ENCODE assay signal across 12 mouse cellular contexts in the genomic region with DNA sequence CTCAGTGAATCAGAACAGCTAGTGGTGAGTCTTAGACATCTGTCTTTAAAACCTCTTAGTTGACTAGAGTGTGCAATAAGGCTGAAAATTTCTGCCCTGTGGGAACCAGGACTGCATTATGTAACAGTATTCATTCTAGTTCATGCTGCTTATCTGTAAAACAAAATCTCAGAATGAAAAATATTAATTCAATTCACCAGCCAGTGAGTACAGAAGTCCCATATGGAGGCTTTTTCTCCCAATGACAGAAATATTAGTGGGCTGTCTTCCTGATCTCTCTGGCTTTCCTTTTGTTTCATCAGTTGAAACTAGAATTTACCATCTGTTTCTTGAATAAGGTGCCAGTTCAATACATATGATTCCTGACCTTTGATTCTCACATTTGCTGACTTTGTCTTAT.
A peak's percentile ranks its signal among the peaks of the same experiment; 100 is the strongest.
DNase-seq lines count a peak whose midpoint lies in the region.
"Had no signal": no experiment of that assay in that cellular context is flagged by ENCODE, and none has a peak within 500 bp of the region (broad histone marks: within the 10 kb centered on the region; RNA-seq: fewer than 3 reads in every experiment).

No protein-coding gene starts in this region.

- peak; percentile 7 for DNase-seq in cerebellum, adult 11-12 months
- no peak for DNase-seq in cerebellum, postnatal 36 days
- DNase-seq in cerebellum, adult 9-11 months, result peak; percentile 27
- no peak for DNase-seq in cerebellum, postnatal 25 days
- peak; percentile 67 for DNase-seq in brain, adult 2 months (ENCODE audit: low read depth, low spot score)
- no peak for DNase-seq in urinary bladder, postnatal 14 days (ENCODE audit: low spot score)
- DNase-seq: adrenal gland, adult 2 months; adrenal gland, postnatal 10 days; adrenal gland, postnatal 25 days; cerebellum, adult 11 months; cerebellum, postnatal 14 days; forebrain, postnatal 0 days had no signal

Comparison
In these comparisons a context has a peak if more than half of its experiments do, and no peak if none do; other contexts are left out.
1. DNase-seq: peak in cerebellum, adult 11-12 months (single experiment), cerebellum, adult 9-11 months (single experiment) and brain, adult 2 months (single experiment); none in cerebellum, postnatal 36 days (0 of 2), cerebellum, postnatal 25 days (0 of 2) and urinary bladder, postnatal 14 days (single experiment).